Mouse (Mus musculus) naive thymus-derived CD4-positive, alpha-beta T cell, adult 2 months (primary cell): ENCODE results near the gene Dhdh.
"Not testable (repeated sequence)": the region's sequence is repeated elsewhere in the genome, so short reads cannot be mapped to it uniquely, and the experiment has no call there.

ENCODE experiments used
- DNase-seq: peaks from one replicate; pipeline ENCODE4 v3.0.0-alpha.2; 2011; ENCODE audit warnings: low read depth

Gene Dhdh

GRCm38 (mm10) chr7:45475291-45475969 lies 13.2 kb downstream of the Dhdh start:
- DNase-seq, result no peak

- DNase-seq, result peak; percentile 88
These were observed 17.7 kb downstream of the Dhdh start for GRCm38 (mm10) chr7:45470869-45471268.

- DNase-seq, result no peak
These were observed 21.4 kb downstream of the Dhdh start for GRCm38 (mm10) chr7:45467090-45467670.

GRCm38 (mm10) chr7:45466283-45467089 lies 22.1 kb downstream of the Dhdh start, which contains the start of gene Bax:
Bax (minus strand) TSS chr7:45466898.
- peak; percentile 95 for DNase-seq

GRCm38 (mm10) chr7:45465549-45465948 lies 23.1 kb downstream of the Dhdh start:
- DNase-seq, result no peak

GRCm38 (mm10) chr7:45465112-45465511 lies 23.5 kb downstream of the Dhdh start:
- no peak for DNase-seq

GRCm38 (mm10) chr7:45463987-45464778 lies 24.4 kb downstream of the Dhdh start:
- DNase-seq, result no peak

- DNase-seq, result not testable (repeated sequence)
These were observed 25.7 kb downstream of the Dhdh start for GRCm38 (mm10) chr7:45462868-45463267.

GRCm38 (mm10) chr7:45462325-45462724 lies 26.3 kb downstream of the Dhdh start:
- no peak for DNase-seq

GRCm38 (mm10) chr7:45461781-45462180 lies 26.8 kb downstream of the Dhdh start:
- no peak for DNase-seq

- DNase-seq, result no peak
These were observed 27.3 kb downstream of the Dhdh start for GRCm38 (mm10) chr7:45461326-45461725.

GRCm38 (mm10) chr7:45460860-45461314 lies 27.7 kb downstream of the Dhdh start:
- DNase-seq, result no peak

GRCm38 (mm10) chr7:45460377-45460776 lies 28.2 kb downstream of the Dhdh start:
- DNase-seq, result no peak

GRCm38 (mm10) chr7:45459564-45460140 lies 29.0 kb downstream of the Dhdh start, which contains the start of gene Ftl1:
Ftl1 (minus strand) TSS chr7:45459884.
- peak; percentile 96 for DNase-seq

- DNase-seq, result peak; percentile 91
These were observed 29.6 kb downstream of the Dhdh start for GRCm38 (mm10) chr7:45458748-45459563.

- DNase-seq, result peak; percentile 51
These were observed 31.2 kb downstream of the Dhdh start for GRCm38 (mm10) chr7:45457204-45458060.

- no peak for DNase-seq
These were observed 31.8 kb downstream of the Dhdh start for GRCm38 (mm10) chr7:45456721-45457203.

- DNase-seq, result no peak
These were observed 32.5 kb downstream of the Dhdh start for GRCm38 (mm10) chr7:45455932-45456696.

- no peak for DNase-seq
These were observed 33.6 kb downstream of the Dhdh start for GRCm38 (mm10) chr7:45454971-45455370.
